In the genomic region with DNA sequence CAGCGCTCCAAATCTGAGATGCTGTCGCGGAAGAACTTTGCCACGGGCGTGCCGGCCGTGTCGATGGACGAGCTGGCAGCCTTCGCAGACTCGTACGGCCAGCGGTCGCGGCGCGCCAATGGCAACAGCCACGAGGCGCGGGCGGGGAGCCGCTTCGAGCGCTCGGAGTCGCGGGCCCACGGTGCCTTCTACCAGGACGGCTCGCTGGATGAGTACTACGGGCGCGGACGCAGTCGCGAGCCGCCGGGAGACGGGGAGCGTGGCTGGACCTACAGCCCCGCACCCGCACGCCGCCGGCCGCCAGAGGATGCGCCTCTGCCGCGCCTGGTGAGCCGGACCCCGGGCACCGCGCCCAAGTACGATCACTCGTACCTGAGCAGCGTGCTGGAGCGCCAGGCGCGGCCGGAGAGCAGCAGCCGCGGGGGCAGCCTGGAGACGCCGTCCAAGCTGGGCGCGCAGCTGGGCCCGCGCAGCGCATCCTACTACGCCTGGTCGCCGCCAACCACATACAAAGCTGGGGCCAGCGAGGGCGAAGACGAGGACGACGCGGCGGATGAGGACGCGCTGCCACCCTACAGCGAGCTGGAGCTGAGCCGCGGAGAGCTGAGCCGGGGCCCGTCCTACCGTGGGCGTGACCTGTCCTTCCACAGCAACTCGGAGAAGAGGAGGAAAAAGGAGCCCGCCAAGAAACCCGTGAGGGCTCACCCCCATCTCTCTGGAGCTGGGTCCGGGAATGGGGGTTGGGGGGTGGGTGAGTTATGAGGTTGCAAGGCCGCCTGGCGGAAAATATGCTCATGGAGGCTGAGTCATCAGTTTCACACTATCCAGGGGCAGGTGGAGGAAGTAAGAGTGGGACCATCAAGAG, we compare ENCODE assay signal across 9 mouse cellular contexts. TPM values are rescaled to one million over a fixed set of nuclear protein-coding genes. Genes with fewer than 3 reads are reported as not detected.
DNase-seq lines count a peak whose midpoint lies in the region; ATAC-seq and TF ChIP-seq lines count a peak whose summit lies in the region.
"Had no signal": no experiment of that assay in that cellular context is flagged by ENCODE, and none has a peak within 500 bp of the region (broad histone marks: within the 10 kb centered on the region; RNA-seq: fewer than 3 reads in every experiment).

No protein-coding gene starts in this region.

- peak overlapping the region; percentile 93 for H3K4me2 ChIP-seq in forebrain, embryonic 16.5 days (ENCODE audit: low read length)
- H3K4me2 ChIP-seq in kidney, embryonic 16.5 days (replicated peaks; ENCODE audit: low read depth, low read length): peak overlapping the region; percentile 96
- H3K4me2 ChIP-seq in stomach, embryonic 14.5 days (replicated peaks; ENCODE audit: low read depth, low read length): peak overlapping the region; percentile 97

- intact Hi-C loops in heart, adult 2 months (cut with DNase I): no loop called here

- peak; percentile 14 to 29 for DNase-seq in heart, adult 2 months
- DNase-seq in heart, adult 18-20 months: no peak
- DNase-seq in brain, embryonic 14.5 days (ENCODE audit: low read depth): peak; percentile 77
- DNase-seq in lung, postnatal 4 days: peak; percentile 13 to 44
- DNase-seq in adipocyte (ENCODE audit: low spot score): no peak

- peak overlapping the region; percentile 5; the same call in 1 of the 2 replicates for H3K9ac ChIP-seq in heart, adult 2 months (ENCODE audit: low read depth, low read length)
- peak overlapping the region; percentile 80 for H3K9ac ChIP-seq in forebrain, embryonic 16.5 days (replicated peaks; ENCODE audit: low read depth, low read length)
- peak overlapping the region; percentile 8 for H3K9ac ChIP-seq in kidney, embryonic 16.5 days (replicated peaks; ENCODE audit: low read length)
- H3K9ac ChIP-seq in stomach, embryonic 14.5 days (replicated peaks; ENCODE audit: low read depth, low read length): peak overlapping the region; percentile 6; the same call in 1 of the 2 replicates

- peaks cover 4% of the 10 kb centered on the region; the same call in 1 of the 2 replicates for H3K4me1 ChIP-seq in heart, adult 2 months (ENCODE audit: control insufficient read depth, insufficient read depth, low read length)
- H3K4me1 ChIP-seq in forebrain, embryonic 16.5 days (replicated peaks; ENCODE audit: control insufficient read depth, insufficient read depth, low read length): peaks cover 17% of the 10 kb centered on the region
- H3K4me1 ChIP-seq in kidney, embryonic 16.5 days (ENCODE audit: insufficient read depth, low read length): peaks cover 10% of the 10 kb centered on the region
- H3K4me1 ChIP-seq in stomach, embryonic 14.5 days (ENCODE audit: control insufficient read depth, insufficient read depth, low read length): no peaks in the 10 kb centered on the region

- TF ChIP-seq EP300 in heart, adult 2 months (IDR thresholded peaks at IDR 0.05; ENCODE audit: insufficient read depth, low read depth, low read length): no peak

- ATAC-seq in forebrain, embryonic 16.5 days: peak; percentile 80
- peak; percentile 80 for ATAC-seq in kidney, embryonic 16.5 days (ENCODE audit: low FRiP score, low TSS enrichment)
- peak; percentile 71; the same call in 1 of the 2 replicates for ATAC-seq in stomach, embryonic 14.5 days (ENCODE audit: insufficient number of reproducible peaks, insufficient read depth, low FRiP score, low read depth)

- H3K27me3 ChIP-seq in heart, adult 2 months (ENCODE audit: control insufficient read depth, insufficient read depth, low read length): peaks cover 3% of the 10 kb centered on the region; the same call in 1 of the 2 replicates
- H3K27me3 ChIP-seq in forebrain, embryonic 16.5 days (replicated peaks; ENCODE audit: control insufficient read depth, insufficient read depth, low read length): 0 out of 2 replicates have a peak, but pooled peaks cover 7% of the 10 kb centered on the region
- H3K27me3 ChIP-seq in kidney, embryonic 16.5 days (ENCODE audit: insufficient read depth, low read length): peaks cover 42% of the 10 kb centered on the region
- H3K27me3 ChIP-seq in stomach, embryonic 14.5 days (ENCODE audit: control insufficient read depth, insufficient read depth, low read length): peaks cover 10% of the 10 kb centered on the region; the same call in 1 of the 2 replicates

- no peak for TF ChIP-seq POLR2A in heart, adult 2 months (IDR thresholded peaks at IDR 0.05; ENCODE audit: insufficient read depth, low read depth, low read length)
- 0 out of 2 replicates have a peak, but pooled peaks have one; percentile 15 for TF ChIP-seq POLR2A in brain, embryonic 14.5 days (IDR thresholded peaks at IDR 0.05; ENCODE audit: borderline replicate concordance, extremely low read depth, insufficient read depth, insufficient read length, poor library complexity, severe bottlenecking)

- peak overlapping the region; percentile 39 for H3K4me3 ChIP-seq in heart, adult 2 months
- H3K4me3 ChIP-seq in forebrain, embryonic 16.5 days (replicated peaks; ENCODE audit: low read length): peak overlapping the region; percentile 51
- peak overlapping the region; percentile 48 for H3K4me3 ChIP-seq in kidney, embryonic 16.5 days (ENCODE audit: low read length)
- peak overlapping the region; percentile 46 for H3K4me3 ChIP-seq in stomach, embryonic 14.5 days (ENCODE audit: low read depth, low read length)

- no peaks in the 10 kb centered on the region for H3K9me3 ChIP-seq in forebrain, embryonic 16.5 days (ENCODE audit: control insufficient read depth, low read length)
- H3K9me3 ChIP-seq in kidney, embryonic 16.5 days (ENCODE audit: low read length): no peaks in the 10 kb centered on the region
- no peaks in the 10 kb centered on the region for H3K9me3 ChIP-seq in stomach, embryonic 14.5 days (ENCODE audit: control insufficient read depth, low read depth, low read length)

- no peak overlapping the region for H3K27ac ChIP-seq in heart, adult 2 months
- H3K27ac ChIP-seq in forebrain, embryonic 16.5 days (ENCODE audit: low read length): no peak overlapping the region
- H3K27ac ChIP-seq in kidney, embryonic 16.5 days (ENCODE audit: low read length): no peak overlapping the region
- H3K27ac ChIP-seq in stomach, embryonic 14.5 days (ENCODE audit: low read length): no peak overlapping the region

- 1% methylated on average over 94 of the region's 94 CpGs for WGBS in heart, adult 2 months
- under 1% methylated on average over 82 of the region's 94 CpGs for WGBS in forebrain, embryonic 16.5 days
- 1% methylated on average over 94 of the region's 94 CpGs for WGBS in kidney, embryonic 16.5 days
- under 1% methylated on average over 89 of the region's 94 CpGs for WGBS in stomach, embryonic 14.5 days

- no peaks in the 10 kb centered on the region for H3K36me3 ChIP-seq in heart, adult 2 months (ENCODE audit: control insufficient read depth, insufficient read depth, low read length)
- H3K36me3 ChIP-seq in forebrain, embryonic 16.5 days (ENCODE audit: control insufficient read depth, insufficient read depth): no peaks in the 10 kb centered on the region
- no peaks in the 10 kb centered on the region for H3K36me3 ChIP-seq in kidney, embryonic 16.5 days (ENCODE audit: insufficient read depth, low read length)
- no peaks in the 10 kb centered on the region for H3K36me3 ChIP-seq in stomach, embryonic 14.5 days (ENCODE audit: control insufficient read depth, insufficient read depth, low read length)
- H3K36me3 ChIP-seq: G1E had no signal

- no peaks in the 10 kb centered on the region for H3K79me2 ChIP-seq in heart, adult 2 months (replicated peaks; ENCODE audit: control insufficient read depth, insufficient read depth, low read length)

- no peak for TF ChIP-seq CTCF in heart, adult 2 months (IDR thresholded peaks at IDR 0.05)
- TF ChIP-seq CTCF in brain, embryonic 14.5 days (IDR thresholded peaks at IDR 0.05; ENCODE audit: borderline replicate concordance, extremely low read depth, insufficient read depth, insufficient read length): peak; percentile 29; the same call in 1 of the 2 replicates

RNA-seq across cellular contexts. Expression of gene Ildr2, which starts 55.1 kb away (rescaled TPM):
- 1 to 10 TPM; 2.4 to 2.9 TPM for total RNA-seq in heart, adult 2 months (2021)
- polyA plus RNA-seq in heart, adult 2 months (2012; rRNA removed): 0.25 and 1.00 TPM in 2 replicates
- total RNA-seq in heart, adult 18-20 months (2021): 1 to 10 TPM; 2.2 to 3.8 TPM
- 4.0 and 7.5 TPM in 2 replicates for polyA plus RNA-seq in brain, embryonic 14.5 days (2012; rRNA removed)
- 2.9 and 3.2 TPM in 2 replicates for polyA plus RNA-seq in forebrain, embryonic 16.5 days (2015; fragmentation: Nextera tagmentation; extraction: Ambion mirVana)
- 1.5 and 1.6 TPM in 2 replicates for polyA plus RNA-seq in kidney, embryonic 16.5 days (2015; fragmentation: Nextera tagmentation; extraction: Ambion mirVana)
- 1.1 TPM in 2 replicates for polyA plus RNA-seq in stomach, embryonic 14.5 days (2014; fragmentation: Nextera tagmentation; extraction: Ambion mirVana)
- polyA plus RNA-seq: G1E had no signal

Comparison
In these comparisons a context has a peak if more than half of its experiments do, and no peak if none do; other contexts are left out.
1. DNase-seq: peak in heart, adult 2 months (2 of 2), brain, embryonic 14.5 days (single experiment) and lung, postnatal 4 days (2 of 2); none in heart, adult 18-20 months (0 of 2) and adipocyte (single experiment).
2. H3K9ac ChIP-seq: peak in every context shown above with its lines; median percentile 80 in forebrain, embryonic 16.5 days; 8 in kidney, embryonic 16.5 days; 6 in stomach, embryonic 14.5 days; 5 in heart, adult 2 months.
3. Peak in every context shown above with its lines, with median percentiles within 50 percentile points of each other: H3K4me3 ChIP-seq, ATAC-seq and H3K4me2 ChIP-seq.